Mouse (Mus musculus) erythroblast, embryonic 14.5 days (primary cell): ENCODE measurements around the gene Gm4952.

ENCODE experiments used
- GATA1 ChIP-seq: IDR thresholded peaks from 2 replicates; pipeline ENCODE4 v1.6.1; 2012; ENCODE audit warnings: low read length, inconsistent platforms, mixed read lengths
- TAL1 ChIP-seq: IDR thresholded peaks from 3 replicates; pipeline ENCODE4 v1.6.1; 2012; ENCODE audit warnings: low read length, inconsistent platforms, mixed read lengths

- TF ChIP-seq GATA1 (no peak), TAL1 (no peak)
Measured at GRCm38 (mm10) chr19:12595530-12596289, 4.1 kb upstream of the Gm4952 start.
